Mouse (Mus musculus) adipocyte (in vitro differentiated cells): ENCODE results near the gene Oip5.
"Not testable (repeated sequence)": the region's sequence is repeated elsewhere in the genome, so short reads cannot be mapped to it uniquely, and the experiment has no call there.

ENCODE experiments used
- DNase-seq: peaks from one replicate; pipeline ENCODE4 v3.0.0-alpha.2; 2016; ENCODE audit warnings: low spot score

Oip5 gene

DNA sequence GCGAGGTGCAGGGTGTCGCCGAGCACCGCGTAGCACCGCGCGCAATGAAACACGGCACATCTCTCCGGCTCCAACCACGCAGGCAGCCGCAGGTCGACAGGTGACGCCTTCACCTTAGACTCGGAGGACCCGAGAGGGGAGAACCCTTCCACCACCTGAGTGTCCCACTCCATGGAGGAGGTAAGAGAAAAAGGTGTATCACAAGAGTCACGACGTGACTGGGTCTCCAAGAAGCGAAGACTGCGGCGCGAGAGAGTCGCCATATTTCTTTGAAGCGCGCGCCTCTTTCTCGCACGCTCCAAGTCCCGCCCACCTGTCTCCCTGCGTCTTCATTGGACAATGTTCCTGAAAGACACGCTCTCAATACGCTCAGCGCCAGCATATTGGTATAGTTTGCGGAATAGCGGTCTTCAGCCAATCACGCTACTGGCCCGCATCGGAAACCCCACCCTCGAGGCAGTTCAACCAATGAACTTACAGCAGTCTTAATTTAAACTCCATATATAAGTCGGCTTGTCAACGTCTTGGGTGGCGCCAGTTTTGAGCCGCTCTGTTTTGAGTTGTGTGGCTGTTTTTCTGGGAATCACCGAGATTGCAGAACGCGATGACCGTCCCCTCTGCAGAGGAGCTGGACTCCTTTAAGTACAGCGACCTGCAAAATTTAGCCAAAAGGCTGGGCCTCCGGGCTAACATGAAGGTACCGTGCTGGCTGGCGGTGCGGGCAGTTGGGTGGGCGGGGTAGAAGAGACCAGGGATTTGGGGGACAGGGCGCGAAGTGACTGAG lies at the start of gene Oip5, which contains the start of gene Nusap1:
Gene Oip5, minus strand, starts transcription at position 271 of the 784 bp plus-strand sequence.
Gene Nusap1, plus strand, starts transcription at position 100 of the 784 bp plus-strand sequence.
- peak; percentile 99 for DNase-seq

DNA sequence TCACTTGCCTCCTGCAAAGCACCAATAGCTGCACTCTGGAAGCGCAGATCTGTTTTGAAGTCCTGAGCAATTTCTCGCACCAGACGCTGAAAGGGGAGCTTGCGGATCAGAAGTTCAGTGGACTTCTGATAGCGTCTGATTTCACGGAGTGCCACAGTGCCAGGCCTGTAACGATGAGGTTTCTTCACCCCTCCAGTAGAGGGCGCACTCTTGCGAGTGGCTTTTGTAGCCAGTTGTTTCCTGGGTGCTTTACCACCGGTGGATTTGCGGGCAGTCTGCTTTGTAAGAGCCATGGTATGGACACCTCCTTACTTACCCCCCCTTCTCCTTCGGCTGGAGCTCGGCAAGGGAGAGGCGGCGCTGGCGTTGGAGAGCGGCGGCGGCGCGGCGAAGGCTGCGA lies 47.5 kb upstream of the Oip5 start:
- DNase-seq: not testable (repeated sequence)

DNA sequence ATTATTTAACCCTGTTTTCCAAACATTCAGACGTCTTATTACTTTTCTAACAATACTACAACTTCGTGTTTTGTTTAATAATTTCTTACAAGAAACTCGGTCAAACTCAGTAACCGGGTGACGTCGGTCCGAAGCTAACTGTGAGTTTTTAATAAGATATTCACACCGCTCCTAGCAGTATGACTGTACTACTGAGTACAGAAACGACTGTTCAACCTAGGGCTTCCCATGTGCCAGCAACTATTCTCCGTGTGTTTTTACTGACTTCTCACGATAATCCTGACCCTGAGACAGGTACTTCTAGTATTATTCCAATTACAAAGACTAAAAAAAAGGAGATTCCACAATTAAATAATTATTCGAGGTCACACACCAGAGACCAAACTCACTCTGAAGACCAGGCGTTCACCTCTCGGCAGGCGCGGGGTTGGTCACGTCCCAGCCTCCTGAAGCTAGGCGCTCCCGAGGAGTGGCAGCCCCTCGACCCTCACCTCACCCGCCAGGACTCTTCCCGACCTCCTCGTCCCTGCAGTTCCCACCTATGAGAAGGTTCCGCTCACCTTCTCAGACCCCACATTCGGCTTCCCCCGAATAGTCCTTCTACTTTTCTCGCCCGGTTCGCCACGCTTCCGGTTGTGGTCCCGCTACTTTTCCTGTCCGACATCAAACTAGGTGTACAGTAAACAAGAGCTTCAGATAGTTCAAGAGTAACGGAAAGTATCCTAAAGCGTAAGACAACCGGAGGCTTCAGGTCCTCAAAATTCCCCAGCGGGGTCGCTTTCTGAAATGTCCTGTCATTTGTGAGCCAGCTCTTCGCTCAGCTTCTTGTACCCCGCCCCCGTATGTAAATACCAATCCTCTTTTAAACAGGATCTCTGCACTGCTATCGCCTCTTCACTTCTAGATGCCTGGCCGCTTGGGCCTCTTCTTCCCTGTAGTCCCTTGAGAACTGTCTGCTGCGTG lies 44.2 kb upstream of the Oip5 start, which contains the start of gene Ndufaf1:
Gene Ndufaf1, minus strand, starts transcription at position 608 of the 963 bp plus-strand sequence.
- DNase-seq: peak; percentile 89

DNA sequence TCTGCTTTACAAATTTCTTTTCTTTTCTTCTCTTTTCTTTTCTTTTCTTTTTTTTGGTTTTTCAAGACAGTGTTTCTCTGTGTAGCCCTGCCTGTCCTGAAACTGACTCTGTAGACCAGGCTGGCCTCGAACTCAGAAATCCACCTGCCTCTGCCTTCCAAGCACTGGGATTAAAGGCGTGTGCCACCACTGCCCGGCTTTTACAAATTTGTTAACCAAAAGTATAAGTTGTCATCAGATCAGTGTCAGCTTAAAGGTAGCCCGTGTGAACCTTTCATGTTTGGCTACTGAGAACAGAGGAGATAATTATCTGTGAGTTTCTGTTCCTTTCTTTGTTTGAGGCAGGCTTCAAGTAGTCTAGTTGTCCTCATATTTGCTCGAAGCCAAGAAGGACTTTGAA lies 26.0 kb upstream of the Oip5 start:
- DNase-seq: no peak

DNA sequence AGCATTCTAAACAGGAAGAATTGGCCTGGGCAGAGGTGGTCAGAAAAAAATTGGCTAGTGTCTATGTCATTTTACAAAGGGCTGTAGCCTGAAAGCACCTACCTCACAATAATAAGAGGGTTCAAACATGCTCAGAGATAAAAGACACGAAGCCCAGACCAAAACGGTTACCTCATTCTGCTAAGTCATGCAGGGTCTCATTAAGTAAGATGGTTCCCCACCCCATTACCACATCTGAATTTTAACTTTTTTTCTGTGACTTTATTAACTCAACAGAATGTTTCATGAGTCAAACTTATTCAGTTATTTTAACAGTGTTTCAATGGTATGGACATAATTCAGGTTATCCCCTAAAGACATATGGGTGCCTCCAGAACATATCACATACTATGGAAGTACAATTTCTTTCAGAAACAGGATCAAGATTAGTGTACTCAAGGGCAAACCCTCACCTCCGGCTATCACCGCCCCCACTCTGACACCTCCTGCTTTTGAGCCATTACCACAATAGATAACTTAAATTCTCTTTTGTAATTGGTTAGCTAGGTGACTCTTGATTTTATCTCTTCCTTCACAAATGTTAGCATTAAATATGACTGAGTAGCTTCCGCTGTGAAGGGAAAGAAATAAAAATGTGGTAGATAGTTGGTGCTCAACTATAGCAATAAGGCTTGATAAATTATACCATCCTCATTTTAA lies 23.1 kb upstream of the Oip5 start:
- no peak for DNase-seq

DNA sequence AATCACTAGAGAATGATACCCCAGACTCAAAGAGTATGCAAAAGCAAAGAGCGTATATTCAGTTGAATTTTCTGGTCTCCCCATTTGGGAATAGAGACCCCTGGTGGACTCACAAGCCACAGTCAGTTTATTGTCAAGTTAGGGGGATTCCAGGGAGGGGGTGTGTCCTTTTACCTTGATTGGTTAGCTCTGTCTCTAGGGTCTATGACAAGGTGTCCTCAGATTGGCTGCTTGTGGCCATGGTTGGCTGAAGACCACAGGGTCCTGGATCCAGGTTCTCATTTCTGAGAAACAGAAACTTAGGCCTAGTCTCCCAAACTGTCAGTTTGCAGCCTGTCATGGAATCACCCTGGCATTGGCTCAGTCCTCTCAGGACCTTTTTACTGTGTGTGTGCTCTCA lies 18.5 kb upstream of the Oip5 start:
- no peak for DNase-seq

DNA sequence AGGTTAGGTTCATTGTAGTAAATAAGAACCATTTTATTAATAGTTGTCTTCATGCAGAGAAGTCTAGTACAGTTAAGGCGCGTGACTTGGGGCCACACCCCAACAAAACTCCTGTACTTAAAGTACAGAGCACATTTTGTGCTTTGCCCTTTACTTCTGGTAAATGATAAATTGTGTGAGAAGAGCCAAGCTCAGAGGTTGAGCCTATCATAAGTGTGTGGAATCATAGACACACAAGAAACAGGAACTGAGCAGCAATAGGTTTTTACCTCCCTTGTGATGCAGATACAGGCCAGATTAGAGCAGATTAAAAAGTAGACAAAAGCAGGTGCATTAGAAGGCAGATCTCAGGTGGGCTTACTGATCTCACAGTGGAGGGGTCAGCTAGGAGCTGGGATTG lies 3.0 kb upstream of the Oip5 start:
- no peak for DNase-seq

DNA sequence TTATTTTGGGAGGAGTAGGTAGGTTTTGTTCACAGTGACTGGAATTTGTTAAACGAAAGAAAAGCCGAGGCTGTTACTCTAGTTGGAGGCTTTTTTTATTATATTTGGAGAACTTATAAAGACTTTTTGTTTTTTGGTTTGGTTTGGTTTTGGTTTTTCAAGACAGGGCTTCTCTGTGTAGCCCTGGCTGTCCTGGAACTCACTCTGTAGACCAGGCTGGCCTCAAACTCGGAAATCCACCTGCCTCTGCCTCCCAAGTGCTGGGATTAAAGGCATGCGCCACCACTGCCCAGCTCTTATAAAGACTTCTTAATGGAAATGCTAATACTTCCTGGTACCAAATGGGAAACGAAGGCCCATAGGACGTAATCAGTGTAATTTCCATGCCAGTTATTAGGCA lies 733 bp upstream of the Oip5 start:
- DNase-seq: not testable (repeated sequence)

DNA sequence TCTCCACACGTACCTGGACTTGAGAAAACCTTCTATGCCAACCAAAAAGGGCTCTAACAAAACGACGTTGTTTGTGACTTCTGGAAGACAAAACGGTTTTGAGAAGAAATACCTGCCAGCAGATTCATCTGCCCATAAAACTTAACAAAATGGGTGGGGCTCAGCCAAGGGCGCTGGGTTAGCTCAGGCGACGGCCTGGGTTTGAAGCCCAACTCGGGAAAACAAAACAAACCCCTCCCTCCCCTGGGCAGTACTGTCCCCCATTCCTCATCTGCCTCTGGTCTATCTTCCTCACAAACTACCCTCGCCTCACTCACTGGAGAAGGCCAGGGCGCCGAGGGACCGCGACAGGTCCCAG lies 449 bp downstream of the Oip5 start:
- DNase-seq: no peak

DNA sequence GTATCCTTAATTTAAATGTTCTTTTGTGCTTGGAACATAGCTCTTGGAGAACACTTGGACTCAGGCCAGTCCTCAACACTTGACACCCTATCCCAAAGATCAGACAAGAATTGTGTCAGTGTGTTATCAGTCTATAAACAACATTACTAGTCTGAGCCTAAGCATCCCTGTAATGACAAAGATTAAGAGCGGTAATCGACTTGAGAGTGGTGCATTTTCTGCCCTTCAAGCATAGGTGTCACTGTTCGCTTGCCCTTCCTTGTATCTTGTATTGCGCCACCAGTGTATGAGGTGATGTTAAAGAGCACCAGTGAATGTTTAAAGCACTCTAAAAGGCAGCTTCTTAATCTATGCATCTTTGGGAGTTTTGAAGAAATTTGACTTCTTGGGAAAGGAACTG lies 11.2 kb downstream of the Oip5 start:
- DNase-seq: no peak

DNA sequence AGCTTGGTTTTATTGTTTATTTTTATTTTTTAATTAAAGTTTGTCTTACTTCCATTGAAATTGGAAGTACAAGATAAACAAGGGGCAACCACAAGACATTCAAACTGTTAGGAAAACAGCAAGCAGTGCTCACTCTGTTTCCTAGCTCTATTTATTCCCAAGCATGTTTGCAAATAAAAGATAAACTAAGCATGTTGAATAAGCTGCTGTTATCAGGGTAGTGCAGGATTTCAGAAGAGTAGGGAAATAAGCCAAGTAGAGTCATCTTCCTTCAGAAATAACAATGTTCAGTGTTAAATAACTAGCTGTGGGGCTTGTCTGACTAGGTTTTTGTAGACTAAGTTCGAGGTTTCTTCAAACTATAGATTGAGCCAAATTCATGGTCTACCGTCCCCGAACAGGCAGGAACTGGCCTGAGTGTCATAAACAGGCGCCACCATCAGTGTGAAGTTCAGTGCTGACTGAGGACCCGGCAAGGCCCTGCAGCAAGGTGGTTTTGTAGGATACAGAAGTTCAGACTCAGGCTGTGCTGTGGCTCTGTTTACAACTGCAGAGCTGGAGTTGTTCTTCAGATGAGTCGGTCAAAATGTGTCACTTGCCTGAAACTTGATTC lies 12.8 kb downstream of the Oip5 start:
- DNase-seq: no peak

DNA sequence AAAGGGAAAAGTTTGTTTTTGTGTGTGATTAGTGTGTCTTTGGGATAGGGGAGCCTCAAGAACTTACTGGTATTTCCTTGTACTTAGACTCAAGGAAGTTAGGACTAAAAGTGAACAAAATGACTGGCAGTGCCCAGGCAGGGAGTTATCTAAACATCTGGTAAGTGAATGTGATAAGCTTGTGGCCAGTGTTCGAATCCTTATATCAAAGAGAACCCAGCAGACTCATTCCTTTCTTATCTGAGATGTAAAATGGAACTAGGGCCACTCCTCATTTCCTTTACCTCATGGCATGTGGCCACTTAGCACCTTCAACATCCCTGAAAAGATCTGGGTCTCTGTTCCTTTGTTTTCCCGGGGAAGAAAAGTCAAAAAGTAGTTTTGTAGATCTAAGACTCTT lies 14.4 kb downstream of the Oip5 start:
- DNase-seq: no peak

DNA sequence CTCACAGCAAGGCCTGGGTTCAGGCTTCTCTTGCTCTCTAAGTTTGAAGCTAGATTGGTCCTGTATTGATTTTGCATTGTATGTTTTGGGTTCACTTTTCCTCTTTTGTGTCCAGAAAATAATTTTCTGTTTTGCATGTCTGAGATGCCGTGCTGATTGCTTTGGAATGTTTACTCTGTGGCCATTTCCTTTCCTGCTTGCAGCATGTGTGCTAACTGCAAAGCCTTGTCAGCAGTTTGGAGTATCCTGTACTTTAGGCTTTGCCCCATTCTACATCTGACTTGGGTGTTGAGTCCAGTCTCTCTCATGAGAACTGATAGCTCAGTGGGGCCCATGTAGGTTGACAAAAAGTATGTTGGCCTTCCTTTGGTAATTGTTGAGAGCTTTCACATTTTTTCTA lies 15.8 kb downstream of the Oip5 start:
- DNase-seq: no peak

DNA sequence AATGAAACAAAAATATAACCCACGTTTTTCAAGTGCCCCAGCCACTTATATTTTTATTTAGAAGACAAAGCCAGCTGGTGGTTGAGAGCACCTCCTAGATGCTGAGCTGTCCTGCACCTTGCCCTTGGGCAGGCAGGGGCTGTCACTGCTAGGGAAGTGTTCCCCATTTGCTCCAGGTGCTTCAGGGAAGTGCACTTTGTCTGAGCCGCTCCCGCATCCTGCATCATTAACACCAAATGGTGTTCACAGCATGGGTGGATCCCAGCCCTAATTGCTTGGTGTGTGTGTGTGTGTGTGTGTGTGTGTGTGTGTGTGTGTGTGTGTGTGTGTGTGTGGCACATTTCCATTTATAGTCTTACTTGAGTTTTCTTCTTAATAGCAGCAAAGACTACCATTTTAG lies 16.7 kb downstream of the Oip5 start:
- DNase-seq: not testable (repeated sequence)

DNA sequence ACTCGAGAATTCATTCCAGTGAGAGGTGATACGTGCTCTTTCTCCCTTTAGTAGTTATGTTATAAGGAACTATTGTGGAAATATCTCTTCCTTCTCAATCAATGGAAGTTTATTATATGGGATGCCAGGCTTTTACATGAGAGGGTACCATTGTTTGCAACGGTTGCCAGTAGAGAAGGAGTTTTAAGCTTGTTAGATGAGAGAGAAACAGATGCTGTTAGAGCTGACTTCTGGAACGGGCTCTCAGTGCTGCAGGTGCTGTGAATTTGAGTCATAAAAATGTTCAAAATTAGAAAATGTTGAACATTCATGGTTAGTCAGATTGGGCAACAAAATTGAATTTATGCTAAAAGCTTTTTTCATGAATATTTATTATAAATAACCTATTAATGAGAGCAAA lies 17.2 kb downstream of the Oip5 start:
- DNase-seq: no peak

DNA sequence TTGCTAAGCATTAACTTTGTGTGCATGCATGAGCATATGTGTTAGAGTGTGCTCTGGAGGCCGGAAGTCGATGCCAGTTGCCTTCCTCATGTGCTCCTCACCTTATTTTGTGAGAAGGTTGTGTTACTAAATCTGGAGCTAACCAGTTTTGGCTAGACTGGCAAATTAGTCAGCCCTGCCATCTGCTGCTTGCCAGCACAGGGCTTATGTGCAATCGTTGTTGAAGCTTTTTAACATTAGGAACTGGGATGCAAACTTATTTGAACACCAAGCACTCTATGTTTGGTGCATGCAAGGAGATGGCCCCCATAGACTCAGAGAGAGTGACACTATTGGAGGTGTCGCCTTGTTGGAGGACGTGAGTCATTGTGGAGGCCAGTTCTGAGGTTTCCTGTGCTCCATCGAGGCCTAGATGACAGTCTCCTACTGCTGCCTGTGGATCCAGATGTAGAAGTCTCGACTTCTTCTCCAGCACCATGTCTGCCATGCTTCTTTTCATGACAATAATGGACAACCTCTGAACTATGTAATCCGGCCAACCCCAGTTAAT lies 21.4 kb downstream of the Oip5 start:
- DNase-seq: no peak

DNA sequence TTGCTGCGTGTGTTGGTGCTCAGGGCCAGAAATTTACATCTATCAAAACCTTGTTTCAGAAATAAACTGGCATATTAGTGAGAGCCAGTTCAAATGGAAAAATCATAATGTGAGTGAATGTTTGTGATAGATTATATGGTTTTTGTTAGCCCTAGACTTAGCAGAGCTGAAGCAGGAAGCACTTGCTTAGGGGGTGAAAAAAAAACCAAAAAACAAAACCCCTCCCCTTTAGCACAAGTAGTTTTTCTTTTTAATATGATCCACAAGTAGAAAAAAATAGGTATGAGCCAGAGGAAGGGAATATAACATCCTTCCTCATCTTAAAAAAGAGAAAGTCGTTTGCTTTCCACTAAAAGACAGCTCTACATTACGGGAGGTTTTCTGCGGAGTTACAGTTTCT lies 23.0 kb downstream of the Oip5 start:
- no peak for DNase-seq

DNA sequence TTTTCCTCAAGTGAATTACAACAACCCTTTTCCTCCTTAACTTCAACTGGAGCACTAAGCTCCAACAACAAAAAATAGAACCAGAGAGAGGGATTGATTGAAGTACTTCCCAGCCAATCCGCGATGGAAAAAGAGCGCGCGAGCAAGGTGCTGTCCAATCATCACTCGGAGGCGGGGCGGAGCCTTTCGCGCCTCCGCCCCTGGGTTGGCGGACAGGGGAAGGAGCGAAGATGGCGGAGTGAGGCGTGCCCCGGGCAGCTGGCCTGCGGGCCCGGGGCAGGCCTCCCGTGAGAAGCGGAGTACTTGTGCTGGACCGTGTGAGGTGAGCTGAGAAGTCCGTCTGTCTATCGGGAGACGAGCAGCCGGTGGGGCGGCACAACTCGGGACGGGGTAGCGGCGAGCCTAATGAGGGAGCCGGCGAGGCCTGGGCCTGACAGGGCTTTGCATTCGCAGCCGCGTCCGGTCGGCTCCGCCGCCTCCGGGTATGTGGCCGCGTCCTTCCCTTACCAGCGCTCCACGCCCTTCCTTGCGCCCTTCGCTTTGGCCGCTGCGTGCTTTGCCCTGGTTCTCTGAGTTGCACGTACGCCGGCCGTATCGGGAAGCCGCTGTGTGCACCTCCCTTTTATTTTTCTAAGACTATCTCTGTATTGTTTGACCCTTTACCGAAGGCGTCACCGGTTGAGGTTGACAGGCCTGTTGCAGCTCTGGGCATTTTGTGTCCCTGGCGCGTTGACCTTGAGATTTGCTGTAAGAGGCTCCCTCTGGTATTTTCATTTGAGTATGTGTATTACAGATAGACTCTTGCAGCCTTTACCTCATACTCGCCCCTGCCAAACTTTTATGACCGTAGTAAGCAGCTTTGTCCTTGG lies 23.9 kb downstream of the Oip5 start:
- peak; percentile 99 for DNase-seq

DNA sequence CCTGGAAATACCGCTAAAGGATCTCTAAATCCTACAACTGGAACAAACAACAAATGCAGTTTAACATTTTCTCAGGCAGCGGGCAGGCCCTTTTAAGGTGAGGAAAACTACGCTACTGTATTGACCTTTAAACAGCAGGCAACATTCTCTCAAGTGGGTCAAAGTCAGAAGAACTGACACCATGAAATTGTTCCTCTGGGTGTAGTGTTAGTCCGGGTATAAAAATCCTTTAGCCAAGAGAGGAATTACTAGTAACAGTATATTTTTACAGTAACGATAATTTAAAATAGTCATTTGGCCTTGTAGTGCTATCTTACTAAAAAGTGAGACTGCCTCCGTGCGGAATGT lies 24.5 kb downstream of the Oip5 start:
- DNase-seq: no peak

DNA sequence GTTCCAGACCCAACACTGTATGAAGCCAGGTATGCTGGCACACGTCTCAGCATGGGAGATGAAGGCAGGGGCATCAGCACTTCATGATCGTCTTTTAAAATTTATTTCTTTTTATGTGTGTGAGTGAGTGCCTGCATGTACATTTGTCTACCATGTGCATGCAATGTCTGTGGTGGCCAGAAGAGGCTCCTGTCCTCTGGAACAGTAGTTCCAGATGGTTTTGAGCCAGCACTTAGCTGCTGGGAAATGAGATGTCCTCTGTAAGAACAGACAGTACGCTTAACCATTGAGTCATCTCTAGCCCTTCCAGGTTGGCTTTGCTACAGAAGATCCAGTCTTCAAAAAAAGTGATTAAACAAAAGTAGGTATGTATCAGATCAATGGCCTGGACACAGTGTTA lies 27.0 kb downstream of the Oip5 start:
- peak; percentile 51 for DNase-seq

DNA sequence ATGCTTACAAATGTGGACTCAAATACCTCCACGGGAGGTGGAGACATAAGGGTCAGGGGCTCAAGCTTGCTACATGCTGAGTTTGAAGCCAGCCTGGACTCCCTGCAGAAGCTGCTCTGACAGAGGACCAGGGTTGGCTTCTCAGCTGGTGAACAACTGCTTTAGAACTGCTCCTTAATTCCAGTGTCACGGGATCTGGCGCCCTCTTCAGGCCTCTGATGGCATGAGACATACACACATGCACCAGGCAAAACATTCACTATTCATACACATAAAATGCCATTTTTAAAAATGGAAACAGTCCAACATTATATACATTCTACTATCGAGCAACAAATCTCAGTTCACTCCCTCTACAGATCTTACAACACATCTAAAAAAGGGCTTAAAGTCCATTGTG lies 30.9 kb downstream of the Oip5 start:
- DNase-seq: peak; percentile 67
